Mouse (Mus musculus) CH12.LX (cell line): Measurements from ENCODE around the gene Pde9a.

Experiments used
- CTCF ChIP-seq, 2 experiments: IDR thresholded peaks in 1 of 2; conservative IDR thresholded peaks in 1 of 2; 2 replicates each; pipeline ENCODE4 v1.5.1; 2011 to 2012; ENCODE audit warnings: low read depth in 2 of 2, low read length in 2 of 2, improper control_type of control experiment in 1 of 2, inconsistent platforms in 1 of 2, mild to moderate bottlenecking in 1 of 2, moderate library complexity in 1 of 2
- ELF1 ChIP-seq: IDR thresholded peaks from 2 replicates; pipeline ENCODE4 v1.6.1; 2014; ENCODE audit warnings: low read depth, mild to moderate bottlenecking, inconsistent platforms, low read length, improper control_type of control experiment
- ETS1 ChIP-seq: conservative IDR thresholded peaks from 2 replicates; pipeline ENCODE4 v1.6.1; 2012; ENCODE audit warnings: low read depth, mild to moderate bottlenecking, inconsistent platforms, low read length, improper control_type of control experiment, moderate library complexity
- GABPA ChIP-seq: IDR thresholded peaks from 2 replicates; pipeline ENCODE4 v1.6.1; 2012; ENCODE audit warnings: low read depth, low read length, improper control_type of control experiment, inconsistent platforms; ENCODE audit not compliant: insufficient replicate concordance
- MAZ ChIP-seq: IDR thresholded peaks from 2 replicates; pipeline ENCODE4 v1.6.1; 2012; ENCODE audit warnings: low read depth, mild to moderate bottlenecking, inconsistent platforms, low read length, improper control_type of control experiment, moderate library complexity
- MEF2A ChIP-seq: IDR thresholded peaks from 2 replicates; pipeline ENCODE4 v1.6.1; 2014; ENCODE audit warnings: low read depth, mild to moderate bottlenecking, inconsistent platforms, low read length, improper control_type of control experiment, borderline replicate concordance
- POLR2A ChIP-seq: IDR thresholded peaks from 2 replicates; pipeline ENCODE4 v1.6.1; 2011; ENCODE audit warnings: low read depth, mild to moderate bottlenecking, improper control_type of control experiment, low read length
- RAD21 ChIP-seq: IDR thresholded peaks from 2 replicates; pipeline ENCODE4 v1.6.1; 2011; ENCODE audit warnings: low read depth, mild to moderate bottlenecking, low read length, improper control_type of control experiment, moderate library complexity
- USF1 ChIP-seq: IDR thresholded peaks from 2 replicates; pipeline ENCODE4 v1.6.1; 2014; ENCODE audit warnings: low read depth, mild to moderate bottlenecking, inconsistent platforms, low read length, improper control_type of control experiment
- ZMIZ1 ChIP-seq: IDR thresholded peaks from 2 replicates; pipeline ENCODE4 v1.6.1; 2012; ENCODE audit warnings: low read depth, mild to moderate bottlenecking, inconsistent platforms, low read length, improper control_type of control experiment

GRCm38 (mm10) chr17:31353255-31353654, 32.8 kb upstream of the Pde9a start:
- TF ChIP-seq GABPA (no peak), POLR2A (no peak), ELF1 (no peak), MAZ (no peak), CTCF (conservative IDR thresholded peaks at IDR 0.05 in 1 of 2, IDR thresholded peaks at IDR 0.05 in 1 of 2; ENCODE audit: low read depth in 2 of 2, low read length in 2 of 2) (no peak), RAD21 (no peak), ZMIZ1 (no peak), USF1 (no peak), ETS1 (no peak), MEF2A (no peak)
